Mouse (Mus musculus) liver, embryonic 15.5 days (tissue): Measurements from ENCODE around the gene Hba-a2. TPM values are rescaled to one million over a fixed set of nuclear protein-coding genes. Genes with fewer than 3 reads are reported as not detected.
A peak's percentile ranks its signal among the peaks of the same experiment; 100 is the strongest.

Source experiments
- ATAC-seq: fragments of 200-750 bp; cut with Nextera tagmentation; 2 replicates; pipeline ENCODE4 v1.8.0; 2017; ENCODE audit warnings: moderate number of reproducible peaks, mild to moderate bottlenecking, moderate library complexity; ENCODE audit not compliant: insufficient read depth
- H3K27ac ChIP-seq: fragments of 300-500 bp; sonication (generic); replicated peaks from 2 replicates; pipeline ENCODE4 v1.5.1; 2015; ENCODE audit warnings: mild to moderate bottlenecking, inconsistent platforms
- H3K27me3 ChIP-seq: fragments of 300-500 bp; sonication (generic); 2 replicates; pipeline ENCODE4 v1.6.1; 2015; ENCODE audit warnings: mild to moderate bottlenecking, inconsistent platforms
- H3K36me3 ChIP-seq: fragments of 300-500 bp; sonication (generic); replicated peaks from 2 replicates; pipeline ENCODE4 v1.6.1; 2015; ENCODE audit warnings: moderate library complexity, mild to moderate bottlenecking, inconsistent platforms
- H3K4me1 ChIP-seq: fragments of 300-500 bp; sonication (generic); replicated peaks from 2 replicates; pipeline ENCODE4 v1.6.1; 2015; ENCODE audit warnings: inconsistent platforms
- H3K4me2 ChIP-seq: fragments of 300-500 bp; sonication (generic); 2 replicates; pipeline ENCODE4 v1.6.1; 2015; ENCODE audit warnings: moderate library complexity, mild to moderate bottlenecking, inconsistent platforms
- H3K4me3 ChIP-seq: fragments of 300-500 bp; sonication (generic); replicated peaks from 2 replicates; pipeline ENCODE4 v1.5.1; 2015; ENCODE audit warnings: mild to moderate bottlenecking, inconsistent platforms
- H3K9ac ChIP-seq: fragments of 300-500 bp; sonication (generic); 2 replicates; pipeline ENCODE4 v1.6.1; 2015; ENCODE audit warnings: moderate library complexity, mild to moderate bottlenecking, inconsistent platforms
- H3K9me3 ChIP-seq: fragments of 300-500 bp; sonication (generic); replicated peaks from 2 replicates; pipeline ENCODE4 v1.6.1; 2016; ENCODE audit warnings: inconsistent platforms
- WGBS: fragments of 180-500 bp; shearing (Covaris S2); methylation state at CpG from one replicate; pipeline ENCODE4 v1.1.7; 2015; ENCODE audit warnings: mixed read lengths; ENCODE audit not compliant: insufficient replicate concordance; 5-methylcytosine and 5-hydroxymethylcytosine counted together
- polyA plus RNA-seq: library from polyadenylated mRNA; unstranded; fragments of >200 nt; fragmentation: Nextera tagmentation; extraction: Ambion mirVana; gene quantifications from 2 replicates; pipeline ENCODE4 v1.2.1, GENCODE M21; 2015

Hba-a2 gene
- polyA plus RNA-seq, 1 experiment from 2014 or later: 176,876 TPM

GRCm38 (mm10) chr11:32300279-32301267, 4.3 kb downstream of the Hba-a2 start:
- Histone ChIP-seq H3K4me1 (peaks cover 25% of the 10 kb centered on the region), H3K27me3 (peaks cover 36% of the 10 kb centered on the region), H3K9me3 (no peaks in the 10 kb centered on the region), H3K4me3 (peak overlapping the region; percentile 53), H3K27ac (peak overlapping the region; percentile 88), H3K36me3 (peaks cover 35% of the 10 kb centered on the region), H3K4me2 (peak overlapping the region; percentile 68), H3K9ac (peak overlapping the region; percentile 54)
- WGBS: 47% methylated on average over 16 of the region's 17 CpGs
- no peak for ATAC-seq

- Histone ChIP-seq H3K9me3 (no peaks in the 10 kb centered on the region), H3K4me2 (peak overlapping the region; percentile 68), H3K4me1 (peaks cover 28% of the 10 kb centered on the region), H3K27ac (0 out of 2 replicates have a peak overlapping the region, but pooled peaks have one; percentile 88), H3K27me3 (peaks cover 36% of the 10 kb centered on the region), H3K9ac (no peak overlapping the region), H3K36me3 (peaks cover 35% of the 10 kb centered on the region), H3K4me3 (peak overlapping the region; percentile 53)
- no peak for ATAC-seq
- WGBS: 80% methylated on average over 1 of the region's 1 CpGs
Measured at GRCm38 (mm10) chr11:32301506-32301905, 5.2 kb downstream of the Hba-a2 start.

GRCm38 (mm10) chr11:32302824-32303419, 6.6 kb downstream of the Hba-a2 start:
- Histone ChIP-seq H3K9ac (0 out of 2 replicates have a peak overlapping the region, but pooled peaks have one; percentile 6), H3K4me3 (no peak overlapping the region), H3K36me3 (peaks cover 35% of the 10 kb centered on the region), H3K4me2 (peak overlapping the region; percentile 1; the same call in 1 of the 2 replicates), H3K9me3 (no peaks in the 10 kb centered on the region), H3K4me1 (peaks cover 37% of the 10 kb centered on the region), H3K27me3 (peaks cover 36% of the 10 kb centered on the region), H3K27ac (no peak overlapping the region)
- 47% methylated on average over 2 of the region's 2 CpGs for WGBS
- no peak for ATAC-seq

GRCm38 (mm10) chr11:32303455-32303854, 7.2 kb downstream of the Hba-a2 start:
- H3K4me1 ChIP-seq: peaks cover 37% of the 10 kb centered on the region
- no peak overlapping the region for H3K27ac ChIP-seq
- 47% methylated on average over 1 of the region's 1 CpGs for WGBS
- H3K9ac ChIP-seq: 0 out of 2 replicates have a peak overlapping the region, but pooled peaks have one; percentile 6
- H3K27me3 ChIP-seq: peaks cover 36% of the 10 kb centered on the region
- H3K4me3 ChIP-seq: no peak overlapping the region
- H3K9me3 ChIP-seq: no peaks in the 10 kb centered on the region
- H3K4me2 ChIP-seq: peak overlapping the region; percentile 1; the same call in 1 of the 2 replicates
- H3K36me3 ChIP-seq: peaks cover 35% of the 10 kb centered on the region
- ATAC-seq: no peak

- peak overlapping the region; percentile 54 for H3K27ac ChIP-seq
- H3K4me2 ChIP-seq: 0 out of 2 replicates have a peak overlapping the region, but pooled peaks have one; percentile 1
Measured at GRCm38 (mm10) chr11:32307006-32307405, 10.7 kb downstream of the Hba-a2 start.

GRCm38 (mm10) chr11:32309446-32309845, 13.2 kb downstream of the Hba-a2 start:
- no peaks in the 10 kb centered on the region for H3K9me3 ChIP-seq
- no peaks in the 10 kb centered on the region for H3K36me3 ChIP-seq
- H3K27ac ChIP-seq: no peak overlapping the region
- 47% methylated on average over 4 of the region's 4 CpGs for WGBS
- H3K4me1 ChIP-seq: peaks cover 12% of the 10 kb centered on the region
- no peak overlapping the region for H3K9ac ChIP-seq
- peaks cover 36% of the 10 kb centered on the region for H3K27me3 ChIP-seq
- H3K4me2 ChIP-seq: no peak overlapping the region
- ATAC-seq: no peak
- H3K4me3 ChIP-seq: no peak overlapping the region

More at GRCm38 (mm10) chr11:32307006-32307405, 10.7 kb downstream of the Hba-a2 start:
- no peak overlapping the region for H3K4me3 ChIP-seq
- 63% methylated on average over 1 of the region's 1 CpGs for WGBS
- H3K36me3 ChIP-seq: peaks cover 18% of the 10 kb centered on the region
- peaks cover 41% of the 10 kb centered on the region for H3K27me3 ChIP-seq
- ATAC-seq: peak; percentile 61
- H3K9me3 ChIP-seq: no peaks in the 10 kb centered on the region
- peak overlapping the region; percentile 1; the same call in 1 of the 2 replicates for H3K9ac ChIP-seq
- peaks cover 19% of the 10 kb centered on the region for H3K4me1 ChIP-seq

GRCm38 (mm10) chr11:32309928-32310327, 13.6 kb downstream of the Hba-a2 start:
- H3K36me3 ChIP-seq: no peaks in the 10 kb centered on the region
- peaks cover 41% of the 10 kb centered on the region for H3K27me3 ChIP-seq
- H3K9ac ChIP-seq: no peak overlapping the region
- ATAC-seq: no peak
- 53% methylated on average over 3 of the region's 3 CpGs for whole genome bisulfite sequencing
- H3K4me1 ChIP-seq: peaks cover 12% of the 10 kb centered on the region
- no peak overlapping the region for H3K4me2 ChIP-seq
- H3K27ac ChIP-seq: no peak overlapping the region
- no peaks in the 10 kb centered on the region for H3K9me3 ChIP-seq
- no peak overlapping the region for H3K4me3 ChIP-seq

- Histone ChIP-seq H3K27me3 (peaks cover 55% of the 10 kb centered on the region), H3K27ac (no peak overlapping the region), H3K9me3 (no peaks in the 10 kb centered on the region), H3K36me3 (no peaks in the 10 kb centered on the region), H3K4me3 (no peak overlapping the region), H3K4me1 (peaks cover 8% of the 10 kb centered on the region), H3K4me2 (no peak overlapping the region), H3K9ac (no peak overlapping the region)
- ATAC-seq: no peak
- WGBS: 55% methylated on average over 3 of the region's 3 CpGs
Measured at GRCm38 (mm10) chr11:32316009-32316408, 19.7 kb downstream of the Hba-a2 start.

- no peak overlapping the region for H3K27ac ChIP-seq
- H3K9ac ChIP-seq: 0 out of 2 replicates have a peak overlapping the region, but pooled peaks have one; percentile 0
- no peak overlapping the region for H3K4me3 ChIP-seq
- peak; percentile 30; the same call in 1 of the 2 replicates for ATAC-seq
- no peaks in the 10 kb centered on the region for H3K36me3 ChIP-seq
- H3K4me1 ChIP-seq: peaks cover 15% of the 10 kb centered on the region
- H3K27me3 ChIP-seq: peaks cover 56% of the 10 kb centered on the region
- WGBS: 55% methylated on average over 11 of the region's 11 CpGs
- H3K4me2 ChIP-seq: no peak overlapping the region; the same call in 1 of the 2 replicates
- no peaks in the 10 kb centered on the region for H3K9me3 ChIP-seq
Measured at GRCm38 (mm10) chr11:32320507-32321195, 24.4 kb downstream of the Hba-a2 start.

GRCm38 (mm10) chr11:32321196-32321565, 24.9 kb downstream of the Hba-a2 start:
- Histone ChIP-seq H3K9me3 (no peaks in the 10 kb centered on the region), H3K36me3 (no peaks in the 10 kb centered on the region), H3K4me1 (peaks cover 15% of the 10 kb centered on the region), H3K9ac (no peak overlapping the region), H3K4me3 (no peak overlapping the region), H3K4me2 (no peak overlapping the region; the same call in 1 of the 2 replicates), H3K27me3 (peaks cover 51% of the 10 kb centered on the region), H3K27ac (no peak overlapping the region)
- ATAC-seq: peak; percentile 72
- WGBS: 25% methylated on average over 8 of the region's 8 CpGs
